Mouse (Mus musculus): Measurements from ENCODE around the gene Enho. TPM values are rescaled to one million over a fixed set of nuclear protein-coding genes. Genes with fewer than 3 reads are reported as not detected.

The Enho gene
- polyA plus RNA-seq, 1 experiment from 2014 or later: 122 TPM

DNA sequence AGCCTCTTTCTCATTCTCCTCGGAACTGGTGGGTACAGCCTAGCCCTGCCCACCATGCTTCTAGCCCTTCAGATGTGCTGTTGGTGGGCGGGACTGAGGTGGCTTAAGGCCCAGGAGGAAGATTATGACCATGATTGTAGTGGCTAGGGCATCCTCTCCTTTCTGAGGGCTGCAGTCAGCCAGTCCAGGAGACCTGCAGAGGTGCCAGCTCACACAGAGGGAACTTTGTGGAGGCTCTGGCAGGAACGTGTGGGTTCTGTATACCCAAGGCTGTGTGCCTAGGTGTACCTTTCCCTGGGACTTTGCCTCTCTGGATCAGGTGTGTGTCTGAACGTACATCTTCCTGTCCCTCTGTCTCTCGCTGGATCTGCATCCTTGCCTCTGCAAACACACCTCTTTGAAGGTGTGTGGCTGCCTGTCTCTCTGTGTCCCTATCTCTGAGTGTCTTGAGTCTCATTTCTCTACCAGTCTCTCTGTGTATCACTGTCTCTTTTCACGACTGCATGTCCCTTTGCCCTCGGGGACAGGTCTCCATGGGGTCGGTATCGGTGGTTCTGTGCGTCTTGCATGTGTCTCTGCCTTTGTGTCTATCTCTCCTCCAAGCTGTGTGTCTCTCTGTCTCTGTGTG lies 796 bp downstream of the Enho start:
- Histone ChIP-seq H3K27me3 (no peaks in the 10 kb centered on the region), H3K4me1 (replicated peaks) (peaks cover 46% of the 10 kb centered on the region), H3K9me3 (no peaks in the 10 kb centered on the region), H3K27ac (replicated peaks) (peak overlapping the region; percentile 93), H3K4me3 (peak overlapping the region; percentile 78), H3K36me3 (no peaks in the 10 kb centered on the region), H3K9ac (peak overlapping the region; percentile 94), H3K4me2 (peak overlapping the region; percentile 85)
- ATAC-seq (ENCODE audit: low FRiP score, low read depth): peak; percentile 28
- WGBS: 8% methylated on average over 10 of the region's 10 CpGs

DNA sequence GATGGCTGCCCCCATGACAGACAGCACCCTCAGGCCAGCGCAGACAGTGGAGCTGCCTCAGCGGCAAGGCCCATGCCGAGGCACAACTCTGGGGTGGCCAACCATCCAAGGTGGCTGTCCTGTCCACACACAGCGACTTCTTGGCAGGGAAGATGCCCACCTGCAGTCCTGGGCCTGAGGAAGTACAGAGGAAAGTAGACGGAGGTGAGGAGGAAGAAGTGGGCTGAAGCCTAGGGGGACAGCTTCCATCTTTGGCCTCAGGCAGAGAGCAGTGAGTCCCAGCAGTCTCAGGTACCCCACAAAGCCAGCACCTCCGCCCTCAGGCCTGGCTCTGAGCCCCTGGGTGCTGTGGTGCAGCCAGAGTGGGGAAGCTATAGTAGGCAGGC lies 1.3 kb downstream of the Enho start:
- WGBS: 70% methylated on average over 6 of the region's 6 CpGs
- peak overlapping the region; percentile 78 for H3K4me3 ChIP-seq
- peak overlapping the region; percentile 94 for H3K9ac ChIP-seq
- ATAC-seq (ENCODE audit: low FRiP score, low read depth): no peak
- H3K27me3 ChIP-seq: no peaks in the 10 kb centered on the region
- peaks cover 46% of the 10 kb centered on the region for H3K4me1 ChIP-seq (replicated peaks)
- H3K4me2 ChIP-seq: peak overlapping the region; percentile 85
- H3K36me3 ChIP-seq: no peaks in the 10 kb centered on the region
- H3K9me3 ChIP-seq: no peaks in the 10 kb centered on the region
- H3K27ac ChIP-seq (replicated peaks): peak overlapping the region; percentile 93

- no peaks in the 10 kb centered on the region for H3K36me3 ChIP-seq
- H3K4me2 ChIP-seq: peak overlapping the region; percentile 85
- H3K4me1 ChIP-seq (replicated peaks): peaks cover 46% of the 10 kb centered on the region
- peak overlapping the region; percentile 94 for H3K9ac ChIP-seq
- no peak for ATAC-seq (ENCODE audit: low FRiP score, low read depth)
- 0 out of 2 replicates have a peak overlapping the region, but pooled peaks have one; percentile 93 for H3K27ac ChIP-seq (replicated peaks)
- no peaks in the 10 kb centered on the region for H3K27me3 ChIP-seq
- no peaks in the 10 kb centered on the region for H3K9me3 ChIP-seq
- 93% methylated on average over 10 of the region's 10 CpGs for WGBS
- H3K4me3 ChIP-seq: peak overlapping the region; percentile 78
These were observed 1.9 kb downstream of the Enho start for GRCm38 (mm10) chr4:41638186-41638731.

DNA sequence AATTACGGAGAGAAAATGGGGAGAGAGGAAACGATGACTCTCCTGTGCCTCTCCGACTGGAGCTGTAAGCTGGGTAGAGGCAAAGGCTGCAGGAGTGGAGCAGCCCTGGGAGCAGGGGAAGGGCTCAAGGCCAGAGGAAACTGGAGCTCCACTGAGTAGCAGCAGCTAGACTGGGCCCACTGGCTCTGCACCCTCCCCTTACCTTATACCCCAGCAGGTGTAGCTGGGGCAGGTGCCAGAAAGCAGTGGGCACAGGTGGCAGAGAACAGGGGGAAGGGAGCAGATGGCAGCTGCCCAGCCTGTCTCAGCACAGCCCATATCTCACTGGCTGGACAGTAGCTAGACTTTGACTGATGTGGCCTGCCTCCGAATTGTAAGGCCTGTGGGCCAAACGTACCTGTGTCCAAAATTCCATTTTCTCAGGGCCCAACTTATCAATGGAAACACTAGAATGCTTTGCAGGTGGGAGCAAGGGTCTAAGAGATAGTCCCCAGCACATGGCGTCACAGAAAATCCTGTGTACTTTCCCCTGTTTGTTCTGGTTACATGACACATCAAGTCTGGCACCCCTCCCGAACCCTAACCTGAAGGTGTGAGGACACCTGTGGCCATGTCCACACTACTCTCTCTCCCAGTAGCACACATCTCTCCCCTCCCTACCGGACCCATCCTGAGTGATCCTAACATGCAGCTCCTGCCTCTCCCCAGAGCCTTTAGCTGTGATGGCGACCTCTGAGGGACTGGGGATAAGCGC lies 3.1 kb downstream of the Enho start:
- Histone ChIP-seq H3K4me2 (peak overlapping the region; percentile 85), H3K4me3 (no peak overlapping the region), H3K9ac (no peak overlapping the region), H3K27me3 (no peaks in the 10 kb centered on the region), H3K4me1 (replicated peaks) (peaks cover 48% of the 10 kb centered on the region), H3K36me3 (no peaks in the 10 kb centered on the region), H3K27ac (replicated peaks) (no peak overlapping the region), H3K9me3 (no peaks in the 10 kb centered on the region)
- ATAC-seq (ENCODE audit: low FRiP score, low read depth): no peak
- 74% methylated on average over 10 of the region's 10 CpGs for WGBS

- Histone ChIP-seq H3K4me3 (no peak overlapping the region), H3K36me3 (no peaks in the 10 kb centered on the region), H3K9ac (no peak overlapping the region), H3K4me2 (no peak overlapping the region), H3K9me3 (no peaks in the 10 kb centered on the region), H3K27ac (replicated peaks) (no peak overlapping the region), H3K4me1 (replicated peaks) (peaks cover 55% of the 10 kb centered on the region), H3K27me3 (no peaks in the 10 kb centered on the region)
- 61% methylated on average over 7 of the region's 7 CpGs for WGBS
- no peak for ATAC-seq (ENCODE audit: low FRiP score, low read depth)
These were observed 3.8 kb downstream of the Enho start for GRCm38 (mm10) chr4:41636366-41636765.

- no peak overlapping the region for H3K27ac ChIP-seq (replicated peaks)
- no peaks in the 10 kb centered on the region for H3K36me3 ChIP-seq
- no peak overlapping the region for H3K4me3 ChIP-seq
- H3K4me2 ChIP-seq: no peak overlapping the region
- ATAC-seq (ENCODE audit: low FRiP score, low read depth): no peak
- 59% methylated on average over 2 of the region's 2 CpGs for WGBS
- H3K4me1 ChIP-seq (replicated peaks): peaks cover 59% of the 10 kb centered on the region
- no peak overlapping the region for H3K9ac ChIP-seq
- no peaks in the 10 kb centered on the region for H3K9me3 ChIP-seq
- H3K27me3 ChIP-seq: no peaks in the 10 kb centered on the region
These were observed 4.2 kb downstream of the Enho start for GRCm38 (mm10) chr4:41635906-41636305.

- Histone ChIP-seq H3K27ac (replicated peaks) (no peak overlapping the region), H3K9ac (no peak overlapping the region), H3K9me3 (no peaks in the 10 kb centered on the region), H3K36me3 (no peaks in the 10 kb centered on the region), H3K4me3 (no peak overlapping the region), H3K4me2 (no peak overlapping the region), H3K4me1 (replicated peaks) (peaks cover 58% of the 10 kb centered on the region), H3K27me3 (no peaks in the 10 kb centered on the region)
- WGBS: 66% methylated on average over 8 of the region's 8 CpGs
- no peak for ATAC-seq (ENCODE audit: low FRiP score, low read depth)
These were observed 4.9 kb downstream of the Enho start for GRCm38 (mm10) chr4:41635224-41635623.

- Histone ChIP-seq H3K9ac (no peak overlapping the region), H3K36me3 (no peaks in the 10 kb centered on the region), H3K27ac (replicated peaks) (no peak overlapping the region), H3K27me3 (no peaks in the 10 kb centered on the region), H3K4me1 (replicated peaks) (peaks cover 64% of the 10 kb centered on the region), H3K4me3 (no peak overlapping the region), H3K9me3 (no peaks in the 10 kb centered on the region), H3K4me2 (no peak overlapping the region)
- 92% methylated on average over 8 of the region's 8 CpGs for WGBS
- ATAC-seq (ENCODE audit: low FRiP score, low read depth): no peak
These were observed 5.5 kb downstream of the Enho start for GRCm38 (mm10) chr4:41634631-41635030.

DNA sequence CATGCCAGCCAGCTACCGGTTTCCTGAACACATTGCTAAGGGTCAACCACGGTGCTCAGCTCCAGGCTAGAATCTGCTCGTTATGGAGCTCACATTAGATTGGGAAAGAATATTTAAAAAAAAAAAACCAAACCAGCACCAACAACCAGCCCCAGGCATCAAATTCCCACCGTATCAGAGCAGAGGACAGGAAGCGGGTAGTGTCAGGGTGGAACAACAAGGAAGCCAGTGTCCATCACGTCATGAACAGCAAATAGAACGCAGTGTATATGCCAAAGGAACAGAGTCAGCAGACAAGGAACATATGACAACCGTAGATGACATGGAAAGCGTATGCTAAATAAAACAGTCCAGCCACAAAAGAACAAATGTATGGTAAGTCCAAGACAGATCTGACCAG lies 7.1 kb downstream of the Enho start:
- Histone ChIP-seq H3K9ac (no peak overlapping the region), H3K27ac (replicated peaks) (no peak overlapping the region), H3K36me3 (no peaks in the 10 kb centered on the region), H3K4me3 (no peak overlapping the region), H3K27me3 (no peaks in the 10 kb centered on the region), H3K9me3 (no peaks in the 10 kb centered on the region), H3K4me2 (no peak overlapping the region), H3K4me1 (replicated peaks) (peaks cover 65% of the 10 kb centered on the region)
- ATAC-seq (ENCODE audit: low FRiP score, low read depth): no peak
- WGBS: 77% methylated on average over 9 of the region's 9 CpGs

DNA sequence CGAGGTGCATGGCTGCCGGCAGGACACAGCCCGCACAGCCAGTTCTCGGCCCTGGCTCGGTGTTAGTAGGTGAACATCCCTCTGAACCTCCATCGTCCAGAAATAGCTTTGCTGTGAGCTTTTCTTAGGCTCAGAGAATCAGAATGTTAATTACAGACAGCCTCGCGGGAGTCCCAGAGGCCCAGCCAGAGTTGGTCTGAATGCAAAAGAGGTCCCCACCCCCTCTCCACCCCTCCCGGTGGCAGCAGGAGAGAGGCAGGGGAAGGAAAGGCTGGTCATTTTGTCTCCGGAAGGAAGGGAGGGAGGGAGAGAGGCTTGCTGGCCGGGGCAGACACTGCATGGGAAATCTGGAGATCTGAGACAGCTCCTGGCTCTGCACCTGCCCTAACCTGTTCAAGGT lies 8.7 kb downstream of the Enho start:
- Histone ChIP-seq H3K9me3 (no peaks in the 10 kb centered on the region), H3K27me3 (no peaks in the 10 kb centered on the region), H3K9ac (0 out of 2 replicates have a peak overlapping the region, but pooled peaks have one; percentile 3), H3K36me3 (no peaks in the 10 kb centered on the region), H3K4me2 (peak overlapping the region; percentile 26), H3K4me3 (no peak overlapping the region), H3K27ac (replicated peaks) (peak overlapping the region; percentile 77), H3K4me1 (replicated peaks) (peaks cover 56% of the 10 kb centered on the region)
- 4% methylated on average over 11 of the region's 11 CpGs for WGBS
- ATAC-seq (ENCODE audit: low FRiP score, low read depth): peak; percentile 28

DNA sequence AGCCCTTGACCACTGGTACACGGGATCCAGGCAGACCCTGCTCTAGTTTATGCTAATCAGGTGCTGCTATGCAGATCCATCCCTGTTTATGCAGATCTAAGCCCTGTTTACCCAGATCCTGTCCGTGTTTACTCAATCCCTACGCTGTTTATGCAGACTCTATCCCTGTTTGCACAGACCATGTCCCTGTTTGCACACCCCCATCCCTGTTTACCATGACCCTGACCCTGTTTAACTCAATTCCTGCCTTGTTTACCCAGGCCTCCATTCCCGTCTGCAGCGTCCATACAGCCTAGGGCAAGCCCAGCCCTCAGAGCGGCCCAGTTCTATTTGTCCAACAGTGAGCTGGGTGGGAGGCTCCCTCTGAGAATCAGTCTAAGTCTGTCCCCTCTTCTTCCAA lies 9.9 kb downstream of the Enho start:
- Histone ChIP-seq H3K27ac (replicated peaks) (no peak overlapping the region), H3K9ac (no peak overlapping the region), H3K4me3 (no peak overlapping the region), H3K9me3 (no peaks in the 10 kb centered on the region), H3K36me3 (no peaks in the 10 kb centered on the region), H3K4me1 (replicated peaks) (peaks cover 47% of the 10 kb centered on the region), H3K27me3 (no peaks in the 10 kb centered on the region), H3K4me2 (no peak overlapping the region)
- 30% methylated on average over 6 of the region's 6 CpGs for WGBS
- ATAC-seq (ENCODE audit: low FRiP score, low read depth): no peak

DNA sequence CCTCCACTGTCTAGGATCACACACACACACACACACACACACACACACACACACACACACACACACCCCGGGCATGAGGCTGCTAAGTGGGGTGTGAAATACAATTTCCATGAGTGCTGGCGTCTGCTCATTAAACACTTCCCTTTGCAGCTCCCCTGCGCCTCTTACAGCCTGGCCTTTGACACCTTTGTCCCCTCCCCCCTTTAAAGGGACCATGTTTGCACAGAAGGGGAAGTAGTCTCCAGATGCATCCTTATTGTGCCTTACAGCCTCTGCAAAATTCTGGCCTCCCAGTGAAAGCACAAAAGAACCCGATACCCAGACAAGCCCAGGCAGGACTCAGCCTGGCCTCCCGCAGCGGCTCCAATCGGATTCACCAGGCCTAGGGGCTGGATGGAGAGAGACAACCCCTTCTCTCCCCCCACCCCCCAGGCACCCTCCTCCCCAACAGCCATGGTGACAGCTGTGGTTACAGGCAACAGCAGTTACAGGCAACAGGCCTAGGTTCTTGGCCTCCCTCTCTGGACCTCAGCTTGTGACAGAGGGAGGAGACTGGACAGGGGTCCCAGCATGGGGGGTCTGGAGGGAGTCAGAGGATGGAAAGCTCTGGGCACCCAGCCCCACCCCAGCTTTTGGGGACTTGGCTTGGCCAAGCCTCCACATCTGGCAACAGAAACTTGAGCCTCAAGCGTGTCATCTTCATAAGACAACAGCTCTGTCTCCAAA lies 11.8 kb downstream of the Enho start:
- Histone ChIP-seq H3K4me1 (replicated peaks) (peaks cover 47% of the 10 kb centered on the region), H3K27me3 (no peaks in the 10 kb centered on the region), H3K4me2 (no peak overlapping the region), H3K27ac (replicated peaks) (peak overlapping the region; percentile 62), H3K9ac (no peak overlapping the region), H3K4me3 (no peak overlapping the region), H3K36me3 (no peaks in the 10 kb centered on the region), H3K9me3 (no peaks in the 10 kb centered on the region)
- peak; percentile 36 for ATAC-seq (ENCODE audit: low FRiP score, low read depth)
- 7% methylated on average over 8 of the region's 8 CpGs for WGBS
